Mouse (Mus musculus) spleen, adult 2 months (tissue): Measurements from ENCODE around the gene Fam207a.

ENCODE experiments used
- CTCF ChIP-seq: fragments of 200-500 bp; IDR thresholded peaks from 2 replicates; pipeline ENCODE4 v1.5.1; 2011; ENCODE audit warnings: mild to moderate bottlenecking, inconsistent platforms; ENCODE audit not compliant: insufficient read depth, insufficient read length, insufficient replicate concordance; ENCODE audit errors: extremely low read depth
- POLR2A ChIP-seq: fragments of 200-500 bp; IDR thresholded peaks from 2 replicates; pipeline ENCODE4 v1.6.1; 2011; ENCODE audit warnings: low read depth, low read length, inconsistent platforms

- TF ChIP-seq CTCF (no peak), POLR2A (no peak)
Observed at GRCm38 (mm10) chr10:77554918-77555317, 39.3 kb upstream of the Fam207a start.
